8 mouse cellular contexts compared by ENCODE assay signal in the genomic region with DNA sequence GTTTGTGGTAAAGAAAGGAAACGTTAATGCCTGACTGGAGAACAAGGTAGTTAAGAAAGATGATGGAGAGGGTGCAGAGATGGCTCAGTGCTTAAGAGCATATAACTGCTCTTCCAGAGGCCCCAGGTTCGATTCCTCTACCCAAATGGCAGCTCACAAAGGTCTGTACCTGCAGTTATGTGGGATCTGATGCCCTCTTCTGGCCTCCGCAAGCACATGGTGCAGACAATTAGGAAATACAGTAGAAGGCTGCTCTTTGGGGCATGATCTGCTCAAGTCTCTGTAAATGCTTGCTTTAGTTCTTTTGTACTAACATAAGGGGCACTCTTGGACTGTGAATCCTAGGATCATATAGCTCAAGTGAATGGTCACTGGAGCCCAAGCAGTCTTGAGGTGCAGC. TPM values are rescaled to one million over a fixed set of nuclear protein-coding genes. Genes with fewer than 3 reads are reported as not detected.
A peak's percentile ranks its signal among the peaks of the same experiment; 100 is the strongest.
DNase-seq lines count a peak whose midpoint lies in the region; ATAC-seq and TF ChIP-seq lines count a peak whose summit lies in the region.

No protein-coding gene starts in this region.

- peak; percentile 54 for DNase-seq in adrenal gland, postnatal 14 days
- DNase-seq in heart, postnatal 10 days, result peak; percentile 34 to 49
- peak; percentile 17 to 38 for DNase-seq in layer of hippocampus, adult 8-10 months (ENCODE audit: low spot score in 2 of 2)
- peak; percentile 20 for DNase-seq in ovary, postnatal 14 days (ENCODE audit: low spot score)
- DNase-seq in yolk sac, embryonic 10.5 days (ENCODE audit: low spot score), result peak; percentile 45

- peak overlapping the region; percentile 92 for H3K4me3 ChIP-seq in E14TG2a.4 (replicated peaks; ENCODE audit: low read length)
- H3K4me3 ChIP-seq in embryonic facial prominence, embryonic 15.5 days (replicated peaks), result peak overlapping the region; percentile 87
- peak overlapping the region; percentile 82 for H3K4me3 ChIP-seq in lung, embryonic 16.5 days (ENCODE audit: low read length)

- ATAC-seq in embryonic facial prominence, embryonic 15.5 days (ENCODE audit: insufficient number of reproducible peaks, low FRiP score, low TSS enrichment, low read depth), result peak; percentile 20; the same call in 1 of the 2 replicates
- peak; percentile 63 for ATAC-seq in lung, embryonic 16.5 days (ENCODE audit: low read depth)

- no peaks in the 10 kb centered on the region for H3K9me3 ChIP-seq in E14TG2a.4 (ENCODE audit: low read length)
- no peaks in the 10 kb centered on the region for H3K9me3 ChIP-seq in embryonic facial prominence, embryonic 15.5 days (replicated peaks)
- no peaks in the 10 kb centered on the region for H3K9me3 ChIP-seq in lung, embryonic 16.5 days (ENCODE audit: control insufficient read depth, low read length)

- H3K27ac ChIP-seq in embryonic facial prominence, embryonic 15.5 days (replicated peaks), result peak overlapping the region; percentile 91
- peak overlapping the region; percentile 86 for H3K27ac ChIP-seq in lung, embryonic 16.5 days (ENCODE audit: low read length)

- peaks cover 14% of the 10 kb centered on the region for H3K4me1 ChIP-seq in E14TG2a.4 (replicated peaks; ENCODE audit: low read depth, low read length)
- 0 out of 2 replicates have a peak, but pooled peaks cover 3% of the 10 kb centered on the region for H3K4me1 ChIP-seq in embryonic facial prominence, embryonic 15.5 days
- peaks cover 4% of the 10 kb centered on the region for H3K4me1 ChIP-seq in lung, embryonic 16.5 days (replicated peaks; ENCODE audit: control insufficient read depth, insufficient read depth, low read length)

- WGBS in embryonic facial prominence, embryonic 15.5 days, result 27% methylated on average over 3 of the region's 3 CpGs
- WGBS in lung, embryonic 16.5 days, result 19% methylated on average over 3 of the region's 3 CpGs

- H3K9ac ChIP-seq in embryonic facial prominence, embryonic 15.5 days, result peak overlapping the region; percentile 71
- H3K9ac ChIP-seq in lung, embryonic 16.5 days (ENCODE audit: low read length), result peak overlapping the region; percentile 77

- peak overlapping the region; percentile 76 for H3K4me2 ChIP-seq in embryonic facial prominence, embryonic 15.5 days (replicated peaks)
- H3K4me2 ChIP-seq in lung, embryonic 16.5 days (ENCODE audit: low read depth, low read length), result peak overlapping the region; percentile 65

- H3K36me3 ChIP-seq in E14TG2a.4 (ENCODE audit: insufficient read depth, low read length), result no peaks in the 10 kb centered on the region
- no peaks in the 10 kb centered on the region for H3K36me3 ChIP-seq in embryonic facial prominence, embryonic 15.5 days
- H3K36me3 ChIP-seq in lung, embryonic 16.5 days (ENCODE audit: control insufficient read depth, insufficient read depth, low read length), result no peaks in the 10 kb centered on the region

- H3K27me3 ChIP-seq in E14TG2a.4 (ENCODE audit: insufficient read depth, low read length), result 0 out of 2 replicates have a peak, but pooled peaks cover 3% of the 10 kb centered on the region
- no peaks in the 10 kb centered on the region for H3K27me3 ChIP-seq in embryonic facial prominence, embryonic 15.5 days
- H3K27me3 ChIP-seq in lung, embryonic 16.5 days (ENCODE audit: control insufficient read depth, insufficient read depth, low read depth, low read length), result no peaks in the 10 kb centered on the region

- intact Hi-C loops in heart, postnatal 10 days (cut with DNase I), result loop anchor here (1.0 to 10.0 kb wide), 3 partner anchors 63 to 324 kb away; no protein-coding TSS in a partner anchor

- 0 out of 2 replicates have a peak, but pooled peaks have one; percentile 6 for TF ChIP-seq CTCF in E14TG2a.4 (conservative IDR thresholded peaks at IDR 0.05; ENCODE audit: low read length)

RNA-seq across cellular contexts. Expression of gene Cntrl, which starts 0.6 kb away (rescaled TPM):
- 17.1 and 22.0 TPM in 2 replicates for total RNA-seq in adrenal gland, postnatal 14 days (2021)
- polyA plus RNA-seq in embryonic facial prominence, embryonic 15.5 days (2015; fragmentation: Nextera tagmentation; extraction: Ambion mirVana), result 23.3 and 24.3 TPM in 2 replicates
- total RNA-seq in heart, postnatal 10 days (2021), result 10 to 100 TPM; 11.6 to 11.8 TPM
- 10 to 100 TPM; 12.5 to 15.6 (median 14.0) TPM for total RNA-seq in layer of hippocampus, adult 8-10 months (2022)
- 23.7 and 26.2 TPM in 2 replicates for polyA plus RNA-seq in lung, embryonic 16.5 days (2015; fragmentation: Nextera tagmentation; extraction: Ambion mirVana)

RNA-seq across cellular contexts. Expression of gene AI182371, which starts 7.4 kb away (rescaled TPM):
- 2.4 and 37.8 TPM in 2 replicates for total RNA-seq in adrenal gland, postnatal 14 days (2021)
- 0.30 and 0.40 TPM in 2 replicates for polyA plus RNA-seq in embryonic facial prominence, embryonic 15.5 days (2015; fragmentation: Nextera tagmentation; extraction: Ambion mirVana)
- total RNA-seq in heart, postnatal 10 days (2021), result under 1 TPM in 1 of 2 experiments, not detected in 1; 0.52 TPM
- under 1 TPM in 3 of 4 experiments, not detected in 1; 0.33 to 0.64 (median 0.58) TPM for total RNA-seq in layer of hippocampus, adult 8-10 months (2022)
- polyA plus RNA-seq in lung, embryonic 16.5 days (2015; fragmentation: Nextera tagmentation; extraction: Ambion mirVana), result 0.65 and 1.2 TPM in 2 replicates

RNA-seq across cellular contexts. Expression of gene Hc, which starts 47.5 kb away (rescaled TPM):
- total RNA-seq in adrenal gland, postnatal 14 days (2021), result 4.0 and 46.1 TPM in 2 replicates
- 0.37 TPM in 1 of 2 replicates, not detected in the other for polyA plus RNA-seq in embryonic facial prominence, embryonic 15.5 days (2015; fragmentation: Nextera tagmentation; extraction: Ambion mirVana)
- not detected for total RNA-seq in heart, postnatal 10 days (2021)
- under 1 TPM in 2 of 4 experiments, not detected in 2; 0.11 to 0.48 TPM for total RNA-seq in layer of hippocampus, adult 8-10 months (2022)
- polyA plus RNA-seq in lung, embryonic 16.5 days (2015; fragmentation: Nextera tagmentation; extraction: Ambion mirVana), result 2.4 and 4.2 TPM in 2 replicates

Comparison
In these comparisons a context has a peak if more than half of its experiments do, and no peak if none do; other contexts are left out.
1. Peak in every context shown above with its lines: DNase-seq, ATAC-seq, H3K4me3 ChIP-seq and H3K27ac ChIP-seq.